Mouse (Mus musculus): ENCODE measurements around the gene Polr1b.
A peak's percentile ranks its signal among the peaks of the same experiment; 100 is the strongest.

Polr1b gene

DNA sequence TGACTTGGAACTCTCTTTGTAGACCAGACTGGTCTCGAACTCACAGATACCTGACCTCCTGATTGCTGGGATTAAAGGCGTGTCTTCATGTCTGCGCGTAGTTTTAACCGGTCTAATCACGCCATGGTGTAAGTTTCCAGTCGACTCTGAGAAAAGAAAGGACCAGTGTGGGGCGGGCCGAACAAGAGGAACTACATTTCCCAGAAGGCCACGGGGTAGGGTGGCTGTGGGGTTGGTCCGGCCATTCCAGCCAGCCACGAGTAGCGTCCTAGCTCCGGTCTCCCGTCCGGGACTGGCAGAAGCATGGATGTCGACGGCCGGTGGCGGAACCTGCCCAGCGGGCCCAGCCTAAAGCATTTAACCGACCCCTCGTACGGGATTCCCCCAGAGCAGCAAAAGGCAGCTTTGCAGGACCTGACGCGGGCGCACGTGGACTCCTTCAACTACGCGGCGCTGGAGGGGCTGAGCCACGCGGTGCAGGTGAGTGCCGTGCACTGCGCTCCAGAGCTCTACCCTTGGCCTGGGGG is at the start of gene Polr1b:
Polr1b (plus strand) TSS at position 212 of the 527 bp plus-strand sequence.
- DNase-seq = peak; percentile 94 to 95

DNA sequence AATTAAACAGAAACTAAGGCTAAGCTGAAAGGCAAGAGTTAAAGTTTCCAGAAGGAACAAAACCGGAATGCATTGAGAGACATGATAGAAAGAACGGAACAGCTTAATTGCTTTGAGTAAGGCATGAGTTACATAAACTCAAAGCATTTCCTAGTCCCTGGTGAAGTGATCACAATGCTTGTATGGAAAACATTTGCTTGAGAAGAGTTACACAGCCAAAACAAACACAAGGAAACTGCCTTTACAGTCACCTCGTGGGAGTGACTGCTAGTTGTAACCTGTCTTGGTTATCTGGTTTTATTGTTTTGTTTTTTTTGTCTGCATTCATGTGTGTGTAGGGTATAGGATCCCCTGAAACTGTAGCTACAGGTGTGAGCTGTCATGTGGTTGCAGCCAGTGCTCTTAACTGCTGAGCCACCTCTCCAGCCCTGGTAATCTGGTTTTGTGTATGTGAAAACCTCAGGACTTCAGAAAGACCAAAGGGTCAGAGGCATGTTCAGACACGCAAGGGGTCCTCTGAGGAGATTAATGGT is 48.3 kb upstream of the Polr1b start:
- DNase-seq = no peak

DNA sequence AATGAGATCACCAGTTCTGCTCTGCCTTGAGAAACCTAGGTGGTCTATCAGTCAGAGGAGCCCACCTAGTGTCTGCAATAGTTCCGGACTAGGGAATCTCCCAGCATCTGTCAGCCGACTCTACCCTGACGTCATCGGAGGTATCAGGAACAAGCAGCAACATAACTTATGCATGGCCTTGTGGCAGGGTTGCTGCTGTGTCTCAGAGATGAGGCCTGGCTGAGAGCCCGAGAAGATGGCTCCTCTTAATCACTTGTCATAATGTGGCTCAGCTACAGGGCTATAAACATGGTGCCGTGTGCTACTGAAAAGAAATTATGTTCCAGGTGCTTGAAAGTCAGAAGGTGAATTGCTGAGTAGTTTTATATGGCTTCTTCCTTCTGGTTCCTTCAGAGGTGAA is 45.1 kb upstream of the Polr1b start:
- DNase-seq = no peak

DNA sequence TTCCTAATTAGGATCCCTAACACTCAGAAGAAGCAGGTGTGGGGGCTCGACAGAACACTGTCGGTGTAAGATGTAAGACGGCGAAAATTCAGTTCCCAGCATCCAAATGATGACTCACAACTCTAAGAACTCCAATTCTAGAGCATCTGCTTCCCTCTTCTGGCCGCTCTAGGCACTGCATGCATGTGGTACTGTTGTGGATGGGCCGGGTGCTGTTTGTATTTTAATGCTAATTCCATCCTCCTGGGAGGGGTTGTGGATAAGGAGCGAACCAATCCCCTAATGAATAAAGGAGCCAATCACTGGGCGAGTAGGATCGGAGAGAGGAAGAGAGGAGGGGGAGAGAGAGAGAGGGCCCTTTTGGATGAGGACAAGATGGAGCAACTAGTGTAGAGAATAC is 44.2 kb upstream of the Polr1b start:
- peak; percentile 45 to 61 for DNase-seq

DNA sequence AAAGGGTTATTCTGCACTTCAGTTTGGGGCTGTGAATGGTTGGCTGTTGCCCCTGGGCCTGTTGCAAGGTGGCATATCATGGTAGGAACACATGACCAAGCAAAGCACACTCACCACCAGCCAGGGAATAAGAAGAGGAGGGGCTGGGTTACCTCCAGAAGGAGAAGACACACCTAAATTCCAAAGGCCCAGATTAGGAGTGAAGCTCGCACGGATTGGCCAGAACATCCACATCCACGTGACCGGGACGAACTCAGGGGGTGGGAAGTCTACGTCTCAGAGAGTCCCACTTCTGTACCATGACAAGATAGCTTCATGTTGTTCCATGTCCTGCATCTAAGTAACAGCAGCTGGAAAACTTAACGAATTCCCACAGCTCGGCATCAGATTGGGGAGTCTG is 43.5 kb upstream of the Polr1b start:
- no peak for DNase-seq

DNA sequence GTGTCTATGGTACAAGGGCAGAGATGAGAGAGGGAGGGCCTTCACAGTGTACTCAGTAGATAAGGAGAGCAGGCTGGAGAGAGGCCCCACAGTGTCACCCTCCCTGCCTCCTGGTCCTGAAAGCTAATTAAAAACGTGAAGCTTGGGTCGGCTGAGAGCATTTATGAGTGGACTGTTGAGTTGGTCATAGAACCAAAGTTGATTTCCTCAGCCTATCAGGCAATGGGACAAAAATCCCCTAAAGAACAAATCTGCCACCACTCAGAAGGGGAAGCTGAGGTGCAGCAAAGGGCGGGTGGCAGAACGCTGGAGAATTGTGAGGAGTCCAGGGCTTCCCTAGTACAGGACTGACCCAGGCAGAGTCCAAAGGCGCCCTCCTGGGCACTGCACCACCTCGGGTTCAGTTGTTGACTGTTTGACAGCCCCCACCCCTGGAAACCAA is 42.9 kb upstream of the Polr1b start:
- no peak for DNase-seq

DNA sequence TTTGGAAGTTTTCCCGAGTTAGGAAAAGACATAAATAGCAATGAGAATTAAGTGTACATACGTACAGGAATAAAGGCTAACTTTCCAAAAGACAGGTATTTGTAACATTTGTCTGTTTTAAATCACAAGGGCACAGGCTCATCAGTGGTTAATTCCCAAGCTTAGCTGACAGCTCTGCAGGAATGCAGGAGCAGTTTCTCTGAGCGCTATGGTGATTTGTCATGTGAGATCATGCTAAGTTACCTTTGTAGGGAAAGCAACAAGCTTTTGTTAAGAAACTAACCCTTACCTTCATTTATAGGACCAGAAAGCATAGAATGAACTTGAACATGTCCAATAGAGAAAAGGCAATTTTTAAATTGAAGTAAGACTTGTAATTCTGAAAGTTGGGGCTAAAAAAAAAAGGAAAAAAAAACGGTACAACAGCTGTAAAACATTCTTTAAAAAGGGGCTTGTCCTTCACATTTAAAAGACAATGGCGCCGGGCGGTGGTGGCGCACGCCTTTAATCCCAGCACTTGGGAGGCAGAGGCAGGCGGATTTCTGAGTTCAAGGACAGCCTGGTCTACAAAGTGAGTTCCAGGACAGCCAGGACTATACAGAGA is 39.2 kb upstream of the Polr1b start:
- no peak for DNase-seq

DNA sequence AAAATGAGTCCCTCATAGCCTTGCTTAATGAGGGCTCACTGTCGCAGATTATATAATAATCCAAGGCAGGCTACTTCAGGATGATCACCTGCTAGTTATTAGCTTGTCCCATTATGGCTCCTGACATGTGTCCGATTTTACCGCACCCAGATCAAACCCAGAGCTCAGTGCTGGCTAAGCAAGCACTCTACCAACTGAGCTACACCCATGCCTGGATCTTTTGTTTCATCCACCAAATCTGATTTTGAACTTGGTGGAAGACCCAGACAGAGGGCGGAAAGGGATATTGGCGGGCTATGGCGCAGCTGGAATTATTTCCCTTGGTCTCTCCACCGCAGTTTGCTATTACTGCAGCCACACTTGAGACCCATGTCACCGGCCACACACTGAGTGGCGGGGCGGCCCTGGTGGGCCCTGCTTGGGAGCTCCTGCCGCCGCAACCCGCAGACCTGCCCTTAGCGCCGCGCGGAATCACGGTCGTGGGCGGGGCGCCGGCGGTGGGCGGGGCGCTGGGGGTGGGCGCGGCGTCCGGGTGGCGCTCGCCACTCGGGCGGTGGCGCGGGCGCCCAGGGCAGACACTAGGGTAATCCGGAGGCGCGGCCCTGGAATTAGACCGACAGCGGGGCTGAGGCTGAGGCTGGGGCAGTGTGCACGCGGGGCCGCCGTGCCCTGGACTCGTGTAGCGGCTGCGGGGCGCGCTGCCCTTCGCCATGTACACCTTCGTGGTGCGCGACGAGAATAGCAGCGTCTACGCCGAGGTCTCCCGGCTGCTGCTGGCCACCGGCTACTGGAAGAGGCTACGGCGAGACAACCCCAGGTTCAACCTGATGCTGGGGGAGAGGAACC is 35.1 kb upstream of the Polr1b start, which contains the start of gene Ttl:
Ttl (plus strand) TSS at position 506 of the 846 bp plus-strand sequence.
- peak; percentile 90 to 92 for DNase-seq

DNA sequence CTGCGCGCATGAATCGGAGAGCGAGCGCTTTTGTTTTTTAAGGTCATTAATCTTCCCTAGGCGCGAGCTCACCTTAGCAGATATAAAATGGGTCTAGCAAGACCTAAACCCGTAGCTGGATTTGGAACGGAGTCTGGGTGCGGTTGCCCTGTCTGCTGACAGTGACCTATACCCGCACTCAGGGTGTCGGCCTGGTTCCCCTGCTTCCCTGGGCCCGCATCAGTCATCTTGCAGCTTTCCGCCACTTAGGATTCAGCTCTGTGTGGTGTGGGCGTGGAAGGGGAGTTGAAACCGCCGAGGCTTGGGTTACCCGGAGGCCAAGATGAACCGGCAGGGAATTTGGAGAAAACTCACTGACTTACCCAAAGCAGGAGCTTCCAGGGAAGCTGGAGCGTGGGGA is 34.5 kb upstream of the Polr1b start:
- peak; percentile 61 to 68 for DNase-seq

DNA sequence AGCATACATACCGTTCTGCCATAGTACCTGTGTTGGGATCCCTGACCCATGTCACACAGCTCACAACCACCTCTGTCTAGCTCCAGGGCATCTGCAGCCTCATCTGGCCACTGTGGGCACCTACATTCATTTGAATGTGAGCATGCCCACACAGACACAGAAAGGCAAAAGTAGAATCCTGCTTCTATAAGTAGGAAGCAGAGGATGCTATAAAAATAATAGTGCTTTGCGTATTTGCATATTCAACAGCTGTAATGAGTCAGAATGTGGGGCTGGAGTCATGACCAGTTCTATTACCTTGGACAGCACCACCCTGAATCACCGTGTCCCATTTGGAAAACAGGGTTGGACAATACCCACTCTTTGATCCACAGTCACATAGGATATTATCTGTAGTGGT is 30.5 kb upstream of the Polr1b start:
- no peak for DNase-seq

DNA sequence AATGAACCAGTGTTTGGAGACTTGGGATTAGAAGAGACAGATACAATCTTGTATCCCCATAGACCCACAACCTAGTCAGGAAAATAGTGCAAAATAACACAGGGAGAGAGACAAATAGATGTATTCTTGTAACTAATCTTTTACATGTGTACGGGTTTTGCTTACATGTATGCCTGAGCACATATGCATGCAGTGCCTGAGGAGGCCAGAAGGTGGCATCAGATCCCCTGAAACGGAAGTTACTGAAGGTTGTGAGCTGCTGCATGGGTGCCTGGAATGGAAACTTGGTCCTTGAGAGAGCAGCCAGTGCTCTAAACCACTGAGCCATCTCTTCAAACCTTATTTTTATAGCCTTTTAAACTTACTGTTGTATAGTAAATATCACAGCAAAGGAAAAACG is 22.5 kb upstream of the Polr1b start:
- peak; percentile 48 to 49 for DNase-seq

DNA sequence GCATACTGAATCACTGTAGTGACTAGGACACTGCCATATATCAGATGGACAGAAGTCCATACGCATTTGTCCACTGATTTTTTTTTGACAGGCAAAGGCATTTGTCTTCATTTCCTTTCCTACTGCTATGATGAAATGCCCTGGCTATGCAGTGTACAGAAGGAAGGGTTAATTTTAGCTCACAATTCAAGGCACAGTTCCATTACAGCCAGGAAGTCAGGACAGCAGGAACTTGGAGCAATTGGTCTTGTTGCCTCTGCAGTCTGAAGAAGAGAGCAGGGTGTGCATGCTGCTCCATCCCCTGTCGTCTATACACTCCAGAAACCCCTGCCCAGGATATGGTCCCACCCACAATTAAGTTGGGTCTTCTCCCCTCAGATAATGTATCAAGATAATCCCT is 21.6 kb upstream of the Polr1b start:
- DNase-seq = no peak

DNA sequence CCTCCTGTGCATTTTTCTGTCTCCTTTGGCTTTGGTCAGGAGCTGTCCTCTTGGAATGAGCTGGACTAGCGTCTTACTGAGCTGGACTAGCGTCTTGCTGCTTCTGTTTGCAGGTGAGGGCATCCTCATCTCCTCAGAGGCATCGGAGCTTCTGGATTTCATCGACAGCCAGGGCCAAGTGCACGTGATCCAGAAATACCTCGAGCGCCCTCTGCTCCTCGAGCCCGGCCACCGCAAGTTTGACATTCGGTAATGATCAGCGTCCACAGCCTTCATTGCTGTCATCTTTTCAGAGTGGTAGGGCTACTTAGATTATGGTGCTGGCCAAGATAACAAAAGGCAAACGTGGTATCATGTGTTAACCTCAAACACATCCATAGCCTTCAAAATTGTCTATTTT is 19.7 kb upstream of the Polr1b start:
- peak; percentile 36 to 44 for DNase-seq

DNA sequence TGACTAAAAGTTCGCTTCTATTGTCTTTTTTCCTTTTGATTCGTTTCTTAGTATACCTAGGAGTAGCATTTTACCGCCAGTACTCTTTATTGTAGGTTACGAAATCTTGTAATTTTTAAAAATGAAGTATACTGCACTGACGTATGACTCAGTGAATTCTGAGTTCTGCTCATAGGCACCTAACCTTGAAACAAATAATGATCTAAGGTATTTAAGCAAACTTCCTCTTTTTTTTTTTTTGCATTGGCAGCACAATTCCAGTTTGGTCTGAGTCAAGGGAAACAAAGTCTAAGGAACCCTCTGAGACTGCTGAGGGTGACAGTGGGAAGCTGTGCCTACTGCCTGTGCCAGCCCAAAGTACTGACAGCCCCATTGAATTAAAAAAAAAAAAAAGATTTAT is 17.3 kb upstream of the Polr1b start:
- no peak for DNase-seq

DNA sequence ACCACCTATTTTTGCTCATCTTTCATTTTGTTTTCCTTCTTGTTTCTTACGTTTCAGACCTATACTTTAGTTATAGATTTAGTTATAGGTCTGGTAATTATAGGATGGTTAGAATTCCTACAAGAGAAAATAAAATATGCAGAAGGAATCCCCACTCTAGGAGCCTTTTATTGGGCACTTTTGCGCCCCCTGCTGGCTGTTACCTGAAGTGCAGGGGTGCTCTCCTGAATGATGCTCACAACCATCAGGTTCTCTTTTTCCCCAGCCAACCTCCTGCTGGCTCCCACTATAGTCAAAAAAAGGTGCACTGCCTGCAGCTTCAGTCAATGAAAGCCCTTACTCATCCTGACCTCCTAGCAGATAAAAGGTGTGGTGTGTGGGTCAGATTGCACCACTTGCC is 15.8 kb upstream of the Polr1b start:
- DNase-seq = peak; percentile 54 to 66

DNA sequence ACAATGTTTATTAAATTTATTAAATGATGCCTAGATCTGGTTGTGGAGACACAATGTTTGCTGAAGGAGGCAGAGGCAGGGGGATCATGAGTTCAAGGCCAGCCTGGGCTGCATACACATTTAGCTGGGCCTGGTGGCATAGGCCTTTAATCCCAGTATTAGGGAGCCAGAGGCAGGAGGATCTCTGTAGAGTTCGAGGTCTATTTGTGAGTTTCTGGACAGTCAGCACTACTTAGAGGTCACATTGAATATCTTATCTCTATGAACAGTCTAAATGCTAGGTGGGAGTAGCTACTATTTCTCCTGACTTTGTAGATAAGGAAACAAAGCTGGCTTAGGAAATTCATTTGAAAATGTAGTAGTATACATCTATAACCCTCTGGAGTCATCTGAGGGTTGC is 13.3 kb upstream of the Polr1b start:
- DNase-seq = no peak

DNA sequence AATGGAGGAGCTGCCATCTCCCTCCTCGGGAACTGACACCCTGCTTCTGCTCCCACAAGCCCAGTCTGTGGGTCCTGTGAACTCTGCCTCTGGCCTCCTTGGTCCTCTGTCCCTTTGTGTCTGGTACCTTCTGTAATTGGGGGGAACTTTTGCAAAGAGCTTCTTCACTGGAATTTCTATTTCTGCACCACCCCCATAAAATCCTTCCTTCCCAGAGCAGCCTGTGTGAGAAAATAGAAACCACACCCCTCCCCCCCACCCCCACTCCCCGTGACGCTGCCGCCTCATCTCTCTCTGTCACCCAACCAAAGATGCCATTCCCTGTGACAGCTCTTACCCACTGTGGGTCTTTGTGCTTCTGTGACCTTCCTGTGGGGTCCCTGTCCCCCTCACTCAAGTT is 10.4 kb upstream of the Polr1b start:
- no peak for DNase-seq

DNA sequence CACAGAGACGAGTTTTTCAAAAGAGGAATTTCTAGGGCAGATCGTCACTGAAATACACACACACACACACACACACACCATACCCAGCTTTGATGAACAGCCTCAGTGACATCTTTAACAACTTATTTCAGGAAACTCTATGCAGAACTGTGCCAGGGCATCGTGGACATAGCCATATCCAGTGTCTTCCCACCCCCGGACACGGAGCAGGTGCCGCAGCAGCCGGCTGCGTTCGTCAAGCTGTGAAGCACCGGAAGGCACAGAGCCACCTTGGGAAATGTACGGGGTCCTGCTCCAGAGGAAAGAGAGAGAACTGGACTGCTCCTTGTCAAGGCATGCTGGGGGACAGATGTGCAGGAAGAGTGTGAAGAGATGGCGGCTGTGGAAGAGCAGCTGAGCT is 8.0 kb upstream of the Polr1b start:
- DNase-seq = no peak

DNA sequence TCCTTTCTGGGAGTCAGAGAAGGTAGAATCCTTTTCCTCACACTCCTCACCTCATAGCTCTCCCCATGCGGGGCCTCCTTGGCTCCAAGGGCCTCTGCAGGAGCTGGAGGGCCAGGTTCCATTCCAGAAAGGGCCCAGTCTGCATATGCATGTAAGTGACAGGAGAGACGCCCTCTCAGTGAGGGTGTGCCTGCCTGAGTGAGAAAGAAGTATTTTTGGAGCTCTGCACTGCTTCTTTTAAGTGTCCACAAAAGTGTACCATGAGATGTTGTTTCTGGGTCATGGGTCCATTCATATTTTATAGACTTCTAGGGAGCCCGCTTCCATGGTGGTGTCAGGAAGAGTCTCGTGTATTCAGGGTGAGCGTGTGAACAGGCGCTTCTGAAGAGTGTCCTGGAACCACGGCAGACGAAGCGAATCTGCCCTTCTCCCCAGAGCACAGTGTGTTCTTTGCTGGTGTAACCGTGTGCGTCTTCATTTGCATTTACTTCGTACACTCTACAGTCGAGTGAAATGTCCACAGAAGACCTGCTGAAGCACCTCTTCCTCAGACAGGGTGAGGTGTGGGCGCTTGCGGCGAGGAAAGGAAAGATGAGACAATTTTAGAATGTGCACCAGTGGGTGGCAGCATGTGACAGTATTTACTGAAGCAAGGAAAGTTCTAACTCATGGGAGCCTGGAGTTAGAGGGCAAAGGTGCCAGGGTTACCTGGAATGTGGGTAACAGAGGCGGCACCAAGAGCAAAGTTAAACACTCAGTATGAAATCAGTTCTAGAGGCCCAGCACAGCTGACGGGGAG is 6.7 kb upstream of the Polr1b start:
- DNase-seq = no peak

DNA sequence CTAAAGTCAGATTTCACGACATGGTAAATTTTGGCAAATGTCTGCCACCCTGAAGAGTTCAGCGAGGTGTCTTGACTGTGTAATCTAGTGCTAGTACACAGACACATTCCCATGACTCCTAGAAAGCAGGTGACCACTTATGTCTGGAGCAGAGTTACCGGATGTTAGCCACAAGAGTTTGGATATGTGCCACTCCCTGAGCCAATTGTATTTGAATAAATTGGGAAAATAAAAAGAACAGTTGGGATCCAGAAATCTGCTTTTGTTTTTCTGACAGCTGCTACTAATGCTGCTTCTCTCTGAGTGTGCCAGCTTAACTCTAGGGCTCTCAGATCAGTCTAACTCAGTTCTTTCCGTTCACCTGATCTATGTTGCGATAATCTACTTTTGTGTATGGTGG is 12.1 kb downstream of the Polr1b start:
- no peak for DNase-seq

DNA sequence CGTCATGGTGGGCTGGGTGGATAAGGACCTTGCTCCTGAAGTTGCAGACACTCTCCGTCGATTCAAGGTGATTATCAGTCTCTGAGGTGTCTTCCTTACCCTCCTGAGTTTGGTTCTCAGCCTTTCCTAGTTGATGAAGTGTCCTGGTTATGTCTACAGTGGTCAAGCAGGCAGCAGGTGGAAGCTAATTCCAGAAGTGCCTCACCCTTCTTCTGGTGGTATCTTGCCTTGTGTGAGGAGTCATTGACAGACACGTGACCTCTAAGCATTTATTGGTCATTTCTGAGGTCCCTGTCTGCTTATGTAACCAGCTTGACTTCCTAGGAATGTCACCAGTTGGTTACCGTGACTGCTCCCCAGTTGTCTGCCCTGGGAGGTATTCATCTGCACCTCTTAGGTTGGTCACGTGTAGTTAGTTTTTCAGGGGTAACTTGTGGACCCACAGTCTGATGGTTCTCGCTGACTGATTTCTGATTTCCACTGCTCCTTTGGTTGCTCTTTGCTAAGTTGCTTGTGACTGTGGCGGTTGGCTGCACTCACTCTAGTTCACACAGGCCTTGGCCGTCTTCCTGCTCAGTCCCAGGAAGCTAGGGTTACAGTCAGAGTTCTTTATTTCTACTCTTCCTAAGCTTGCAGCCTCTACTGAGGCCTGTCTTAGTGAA is 15.0 kb downstream of the Polr1b start:
- DNase-seq = no peak

DNA sequence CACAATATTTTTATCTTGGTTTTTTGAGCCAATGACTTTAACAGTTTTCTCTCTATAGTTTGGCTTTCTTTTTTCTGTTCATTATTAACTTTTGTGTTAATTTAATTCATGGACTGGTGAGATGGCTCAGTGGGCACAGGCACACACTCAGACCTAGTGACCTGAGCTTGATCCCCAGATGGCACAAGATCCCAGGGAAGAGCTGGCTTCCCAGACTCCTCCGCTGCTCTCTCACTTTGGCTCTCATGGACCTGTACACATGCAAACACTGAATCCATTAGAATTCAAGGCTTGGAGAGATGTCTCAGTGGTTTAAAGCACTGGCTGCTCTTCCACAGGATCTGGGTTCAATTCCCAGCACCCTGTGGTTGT is 15.6 kb downstream of the Polr1b start:
- DNase-seq = no peak

DNA sequence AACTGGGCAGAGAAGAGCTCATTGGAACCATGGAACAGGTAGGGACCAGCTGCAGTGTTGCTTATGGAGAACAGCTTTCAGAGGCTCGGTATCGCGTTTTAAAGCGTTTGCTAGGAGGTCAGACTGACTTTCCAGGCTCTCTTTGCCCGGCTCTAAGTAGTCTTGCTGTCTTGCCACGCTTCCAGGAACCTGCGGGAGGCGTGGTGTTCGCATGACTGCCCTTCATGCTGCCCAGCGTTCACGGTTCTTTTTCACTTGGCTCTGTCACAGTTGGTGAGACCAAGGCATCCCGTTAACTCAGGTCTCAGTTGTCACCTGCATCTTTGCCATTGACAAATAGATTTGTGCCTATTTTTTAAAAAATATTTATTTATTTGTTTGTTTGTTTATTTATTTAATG is 17.3 kb downstream of the Polr1b start:
- no peak for DNase-seq

Data from cerebellum, postnatal 10 days (tissue).